Mouse (Mus musculus) left cerebral cortex, adult 11 months (tissue): ENCODE results near the gene Atp6v0a1.
"Not testable (repeated sequence)": the region's sequence is repeated elsewhere in the genome, so short reads cannot be mapped to it uniquely, and the experiment has no call there.

Source experiments
- DNase-seq: peaks from one replicate; pipeline ENCODE4 v3.0.0; 2022; ENCODE audit warnings: low spot score

Gene Atp6v0a1

DNA sequence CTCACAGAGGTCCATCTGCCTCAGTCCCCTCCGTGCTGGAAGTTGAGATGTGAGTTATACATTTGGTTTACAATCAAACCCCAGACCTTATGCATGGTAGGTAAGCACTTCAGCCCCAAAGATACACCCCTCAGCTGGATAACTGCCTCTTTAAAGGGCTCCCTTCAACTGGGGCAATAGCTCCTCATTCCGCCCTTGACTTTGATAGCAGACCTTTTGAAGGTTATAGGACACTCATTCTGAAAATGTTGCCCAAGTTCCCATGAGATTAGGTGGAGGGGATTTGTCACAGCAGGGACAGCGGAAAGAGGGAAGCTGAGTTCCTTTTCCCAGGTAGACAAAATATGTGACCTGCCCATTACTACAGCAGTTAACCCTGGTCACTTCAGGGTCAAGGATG lies 28.0 kb upstream of the Atp6v0a1 start:
- no peak for DNase-seq

DNA sequence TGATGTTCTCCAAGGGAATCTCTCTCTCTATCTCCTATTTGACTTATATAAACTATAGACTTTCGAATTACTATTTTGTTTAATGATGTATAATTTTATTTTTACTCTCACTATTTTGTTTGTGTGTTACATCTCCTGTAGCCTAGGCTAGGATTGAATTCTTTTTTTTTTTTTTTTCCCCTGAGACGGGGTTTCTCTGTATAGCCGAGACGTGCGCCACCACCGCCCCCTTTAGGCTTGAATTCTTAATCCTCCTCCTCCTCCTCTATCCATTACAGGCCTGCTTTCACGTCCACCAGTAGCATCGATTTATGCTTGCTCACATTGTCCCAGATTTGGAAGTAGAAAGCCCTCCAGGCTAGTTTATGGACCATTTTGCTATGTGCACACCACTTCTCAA lies 27.2 kb upstream of the Atp6v0a1 start:
- DNase-seq = no peak

DNA sequence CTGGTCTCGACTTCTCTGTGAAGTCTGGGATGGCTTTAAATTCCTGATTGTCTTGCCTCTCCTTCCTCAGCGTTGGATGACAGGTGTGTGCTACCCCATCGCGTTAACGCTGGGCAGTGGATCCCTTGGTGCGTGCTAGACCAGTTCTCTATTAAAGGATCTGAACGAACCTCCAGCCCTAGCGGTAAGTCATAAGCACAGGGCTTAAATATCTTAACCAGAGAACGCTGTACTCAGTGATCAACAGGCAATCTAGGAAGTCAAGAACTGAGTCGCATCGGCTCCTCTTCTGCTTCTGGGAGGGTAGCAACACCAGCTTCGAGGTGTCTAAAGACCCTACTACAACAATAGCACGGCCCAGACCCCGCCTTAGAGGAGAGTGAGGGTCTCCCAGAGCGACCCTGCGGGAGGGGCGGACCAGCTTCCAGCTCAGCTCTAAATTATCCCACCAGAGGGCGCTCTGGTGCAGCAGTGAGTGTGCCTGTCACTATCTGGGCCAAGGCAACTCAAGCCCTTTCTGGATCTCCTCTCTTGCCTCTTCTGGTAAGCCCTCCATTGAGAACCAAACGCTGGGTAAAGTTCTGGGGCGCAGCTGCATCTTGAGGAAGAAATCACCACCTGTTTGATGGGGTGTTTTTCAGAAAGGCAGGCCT lies 26.0 kb upstream of the Atp6v0a1 start:
- no peak for DNase-seq

DNA sequence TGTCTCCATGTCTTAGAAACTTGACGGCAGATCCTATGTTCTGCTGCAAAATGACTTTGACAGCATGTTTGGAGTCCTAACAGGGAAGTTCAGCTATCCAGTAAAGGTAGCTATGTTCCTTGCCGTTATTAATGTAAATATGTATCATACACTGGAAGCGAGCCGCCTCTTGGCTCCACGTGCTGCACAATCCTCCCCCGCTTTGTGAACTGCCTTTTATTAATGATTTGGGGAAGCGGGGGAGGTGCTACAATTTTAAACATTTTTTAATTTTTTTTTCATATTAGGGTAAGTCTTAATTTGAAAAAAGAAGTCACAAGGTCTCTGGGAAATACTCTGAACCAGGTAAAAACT lies 25.5 kb upstream of the Atp6v0a1 start:
- DNase-seq = no peak

DNA sequence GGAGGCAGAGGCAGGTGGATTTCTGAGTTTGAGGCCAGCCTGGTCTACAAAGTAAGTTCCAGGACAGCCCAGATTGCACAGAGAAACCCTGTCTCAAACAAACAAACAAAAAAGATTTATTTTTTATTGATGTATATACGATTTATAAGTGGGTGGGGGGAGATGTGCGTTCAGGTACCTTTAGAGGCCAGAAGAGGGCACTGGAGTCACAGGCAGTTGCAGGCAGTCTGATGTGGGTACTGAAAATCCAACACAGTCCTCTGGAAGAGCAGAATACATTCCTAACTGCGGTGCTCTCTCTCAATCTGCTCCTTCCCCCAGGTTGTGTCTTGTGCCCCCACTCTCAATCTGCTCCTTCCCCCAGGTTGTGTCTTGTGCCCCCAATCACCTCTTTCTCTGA lies 23.6 kb upstream of the Atp6v0a1 start:
- DNase-seq = no peak

DNA sequence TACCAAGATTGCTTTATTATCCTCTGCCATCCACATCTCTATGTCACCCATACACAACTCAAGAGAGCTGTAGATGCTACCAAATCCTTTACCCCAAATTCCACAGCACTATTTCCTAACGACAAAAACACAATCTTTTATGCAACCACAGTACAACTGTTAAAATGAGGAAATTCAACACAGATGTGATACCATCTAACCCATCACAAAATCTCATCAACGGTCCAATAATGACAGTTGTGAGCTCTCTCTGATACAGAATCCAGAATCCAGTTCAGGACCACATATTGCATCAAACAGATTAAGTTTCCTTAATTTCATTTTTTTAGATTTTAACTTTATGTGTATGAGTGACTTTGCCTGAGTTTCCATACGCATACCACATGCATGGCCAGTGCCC lies 20.6 kb upstream of the Atp6v0a1 start:
- no peak for DNase-seq

DNA sequence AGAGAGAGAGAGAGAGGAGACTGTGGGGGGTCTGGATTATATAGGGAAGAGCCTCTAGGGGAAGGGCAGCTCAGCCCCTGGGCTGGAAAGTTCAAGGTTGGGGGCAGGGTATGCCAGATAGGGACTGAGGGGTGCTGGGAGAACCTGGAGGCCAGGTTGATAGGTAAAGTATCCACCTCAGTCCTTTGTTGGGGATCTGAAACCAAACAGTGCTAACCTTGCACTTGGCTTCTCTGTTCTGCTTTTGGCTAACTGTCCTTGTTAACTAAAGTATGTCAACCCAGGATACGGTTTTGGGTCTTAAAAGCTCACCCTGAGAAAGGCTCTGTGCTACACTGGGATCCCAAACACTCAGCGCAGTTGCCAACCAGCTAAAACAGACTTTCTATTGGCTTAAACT lies 19.6 kb upstream of the Atp6v0a1 start:
- no peak for DNase-seq

DNA sequence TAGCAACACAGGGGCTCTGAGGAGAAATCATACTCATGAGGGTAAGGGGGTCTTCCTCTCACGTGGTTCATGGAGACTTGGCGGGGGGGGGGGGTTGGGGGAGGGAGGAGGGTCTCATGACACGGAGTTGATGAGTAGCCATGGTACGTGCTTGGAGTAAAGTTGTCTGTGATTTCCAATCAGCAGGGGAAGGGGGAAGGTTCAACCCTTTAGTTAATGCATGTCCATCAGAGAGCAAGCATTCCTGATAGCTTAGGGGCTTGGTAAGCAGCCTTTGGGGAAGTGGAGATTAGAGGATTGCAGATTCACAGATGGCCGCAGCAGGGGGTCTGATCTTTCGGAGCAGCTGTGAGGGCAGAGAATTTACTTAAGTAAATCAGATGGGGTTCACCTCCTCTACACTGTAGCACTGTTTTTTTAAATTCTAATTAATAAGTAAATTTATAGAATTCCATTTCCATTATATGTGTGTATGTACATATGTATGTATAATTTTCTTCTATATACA lies 18.2 kb upstream of the Atp6v0a1 start:
- no peak for DNase-seq

DNA sequence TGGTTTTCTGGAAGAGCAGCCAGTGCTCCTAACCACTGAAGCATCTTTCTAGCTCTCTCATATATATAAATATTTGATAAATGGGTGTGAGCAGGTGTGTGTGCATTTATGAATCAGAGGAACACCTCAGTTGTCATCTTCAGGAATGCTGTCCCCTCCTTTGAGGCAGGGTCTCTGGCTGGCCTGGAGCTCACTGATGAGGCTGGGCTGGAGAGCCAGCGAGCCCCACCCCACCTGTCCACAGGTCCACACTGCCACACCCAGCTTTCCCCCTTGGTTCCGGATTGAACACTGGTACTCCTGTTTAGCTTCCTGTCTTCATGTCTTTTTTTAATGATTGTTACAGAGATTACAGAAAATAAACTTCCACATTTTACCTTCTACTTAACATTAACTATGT lies 15.8 kb upstream of the Atp6v0a1 start:
- no peak for DNase-seq

DNA sequence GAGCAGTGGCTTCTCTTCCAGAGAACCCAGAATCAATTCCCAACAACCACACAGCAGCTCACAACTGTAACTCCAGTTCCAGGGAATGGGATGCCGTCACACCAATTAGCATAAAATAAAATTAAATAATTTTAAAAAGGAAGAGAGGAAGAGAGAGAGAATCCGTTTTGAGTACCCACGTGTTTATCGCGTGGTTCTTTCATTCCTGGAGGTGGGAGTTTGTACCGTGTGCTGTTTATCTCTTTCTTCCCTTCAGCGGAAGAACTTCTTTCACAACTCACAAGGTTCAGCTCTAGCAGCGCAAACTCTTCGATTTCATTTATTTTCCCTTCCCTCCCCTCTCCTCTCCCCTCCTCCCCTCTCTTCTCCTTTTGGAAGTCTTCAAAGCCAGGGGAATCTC lies 15.0 kb upstream of the Atp6v0a1 start:
- DNase-seq = no peak

DNA sequence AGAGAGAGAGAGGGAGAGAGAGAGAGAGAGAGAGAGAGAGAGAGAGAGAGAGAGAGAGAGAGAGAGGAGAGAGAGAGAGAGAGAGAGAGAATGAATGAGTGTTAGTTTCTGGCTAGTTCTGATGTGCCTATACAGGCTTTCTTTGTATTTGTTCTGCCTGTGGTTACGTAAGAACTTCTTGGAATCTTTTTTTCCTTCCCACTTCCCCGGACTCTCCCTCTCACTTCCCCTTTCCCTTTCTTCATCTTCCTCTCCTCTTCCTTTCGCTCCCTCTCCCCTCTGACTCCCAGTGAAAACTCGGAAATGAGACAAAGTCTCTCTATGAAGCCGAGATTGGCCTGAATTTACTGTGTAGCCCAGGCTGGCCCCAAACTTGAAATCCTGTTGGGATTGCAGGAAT lies 14.6 kb upstream of the Atp6v0a1 start:
- no peak for DNase-seq

DNA sequence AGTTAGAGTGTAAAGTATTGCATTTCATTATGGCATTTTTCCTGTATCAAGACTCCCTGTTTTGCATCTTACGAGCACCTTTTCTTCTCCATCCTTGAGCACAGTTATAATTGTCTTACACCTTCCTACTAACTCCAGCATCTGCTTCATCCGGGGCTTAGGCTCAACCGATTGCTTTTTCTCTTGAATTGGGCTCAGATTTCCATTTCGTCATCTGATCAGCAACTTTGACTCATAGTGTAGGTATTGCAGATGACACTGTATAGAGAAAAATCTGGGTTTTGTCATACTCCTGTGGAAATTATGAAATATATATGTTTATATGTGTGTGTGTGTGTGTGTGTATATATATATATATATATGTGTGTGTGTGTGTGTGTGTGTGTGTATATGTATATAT lies 12.8 kb upstream of the Atp6v0a1 start:
- DNase-seq = no peak

DNA sequence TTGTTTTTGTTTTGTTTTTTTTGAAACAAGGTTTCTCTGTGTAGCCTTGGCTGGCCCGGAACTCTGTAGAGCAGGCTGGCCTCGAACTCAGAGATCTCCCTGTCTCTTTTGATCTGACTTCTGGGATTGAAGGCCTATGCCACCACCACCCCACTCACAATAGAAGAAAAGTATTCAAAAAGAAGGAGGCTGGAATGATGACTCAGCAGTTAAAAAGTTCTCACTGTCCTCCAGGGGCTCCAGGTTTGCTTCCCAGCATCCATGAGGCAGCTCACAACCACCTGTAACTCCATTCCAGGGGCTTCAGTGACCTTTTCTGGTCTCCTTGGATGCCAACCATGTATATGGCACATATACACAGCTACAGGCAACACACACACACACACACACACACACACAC lies 10.4 kb upstream of the Atp6v0a1 start:
- DNase-seq = no peak

DNA sequence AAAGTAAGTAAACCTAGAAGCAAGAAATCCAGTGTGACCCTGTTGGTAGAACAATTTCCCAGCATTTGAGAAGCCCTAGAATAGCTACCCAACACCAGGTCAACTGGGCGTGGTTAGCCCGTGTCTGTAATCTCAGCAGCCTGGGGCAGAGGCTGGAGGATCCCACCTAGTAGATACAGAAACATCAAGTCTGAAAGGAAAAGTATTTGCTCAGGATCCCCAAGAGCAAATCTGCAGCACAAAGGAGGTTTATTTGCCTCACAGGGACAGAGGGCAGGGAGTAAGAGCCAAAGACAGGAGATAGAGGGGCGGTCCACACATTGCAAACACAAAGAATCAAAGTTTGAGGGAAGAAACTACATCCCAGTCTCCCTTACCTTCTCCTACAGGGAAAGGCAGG lies 10.0 kb upstream of the Atp6v0a1 start:
- no peak for DNase-seq

DNA sequence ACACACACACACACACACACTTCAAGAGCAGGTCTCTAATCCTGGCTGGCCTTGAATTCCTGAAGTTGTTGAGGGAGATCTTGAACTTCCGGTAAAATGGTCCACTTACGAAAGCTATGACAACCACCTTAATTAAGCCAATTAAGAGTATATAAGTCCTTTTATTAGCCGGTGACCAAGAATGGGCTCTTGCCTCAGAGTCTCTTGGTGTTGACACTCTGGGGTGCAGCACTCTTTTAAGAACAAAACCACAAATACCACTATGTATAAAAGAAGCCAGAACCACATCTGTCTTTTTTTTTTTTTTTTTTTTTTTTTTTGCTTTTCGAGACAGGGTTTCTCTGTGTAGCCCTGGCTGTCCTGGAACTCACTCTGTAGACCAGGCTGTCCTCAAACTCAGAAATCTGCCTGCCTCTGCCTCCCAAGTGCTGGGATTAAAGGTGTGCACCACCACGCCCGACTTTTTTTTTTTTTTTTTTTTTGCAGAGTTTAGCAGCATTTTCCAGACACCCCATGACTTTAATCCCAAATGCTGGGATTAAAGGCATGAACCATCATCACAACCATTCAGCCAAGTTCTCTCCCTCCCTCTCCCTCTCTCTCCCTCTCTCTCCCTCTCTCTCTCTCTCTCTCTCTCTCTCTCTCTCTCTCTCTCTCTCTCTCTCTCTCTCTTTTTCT lies 7.2 kb upstream of the Atp6v0a1 start:
- DNase-seq = not testable (repeated sequence)

DNA sequence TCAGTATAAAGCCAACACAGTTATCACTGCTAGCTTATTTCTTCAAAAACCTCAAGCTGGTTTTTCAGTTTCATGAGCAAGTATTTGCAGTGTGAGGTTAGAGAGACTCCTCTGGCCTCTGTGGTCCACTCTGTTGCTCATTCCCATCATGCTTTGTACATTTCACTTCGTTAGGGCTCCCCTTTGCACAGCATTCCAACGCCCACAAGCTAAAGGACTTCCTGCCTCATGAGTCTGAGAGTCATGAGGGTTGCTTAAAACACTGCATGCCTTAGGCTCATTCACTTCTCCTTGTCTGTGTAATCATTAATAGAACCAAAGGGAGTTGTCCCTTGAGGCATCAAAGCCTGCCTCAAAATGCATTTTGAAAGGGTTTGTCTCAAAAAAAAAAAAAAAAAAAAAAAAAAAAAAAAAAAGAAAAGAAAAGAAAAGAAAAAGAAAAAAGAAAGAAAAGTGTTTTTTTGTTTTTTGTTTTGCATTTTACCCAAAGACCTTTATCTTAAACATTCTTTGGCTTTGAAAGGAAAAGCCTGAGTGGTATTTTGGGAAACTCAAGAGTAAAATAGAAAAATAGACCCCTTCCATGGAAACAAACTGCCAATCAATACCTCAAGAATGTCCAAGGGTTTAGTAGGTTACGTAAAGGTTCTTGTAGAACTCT lies 6.1 kb upstream of the Atp6v0a1 start:
- DNase-seq = no peak

DNA sequence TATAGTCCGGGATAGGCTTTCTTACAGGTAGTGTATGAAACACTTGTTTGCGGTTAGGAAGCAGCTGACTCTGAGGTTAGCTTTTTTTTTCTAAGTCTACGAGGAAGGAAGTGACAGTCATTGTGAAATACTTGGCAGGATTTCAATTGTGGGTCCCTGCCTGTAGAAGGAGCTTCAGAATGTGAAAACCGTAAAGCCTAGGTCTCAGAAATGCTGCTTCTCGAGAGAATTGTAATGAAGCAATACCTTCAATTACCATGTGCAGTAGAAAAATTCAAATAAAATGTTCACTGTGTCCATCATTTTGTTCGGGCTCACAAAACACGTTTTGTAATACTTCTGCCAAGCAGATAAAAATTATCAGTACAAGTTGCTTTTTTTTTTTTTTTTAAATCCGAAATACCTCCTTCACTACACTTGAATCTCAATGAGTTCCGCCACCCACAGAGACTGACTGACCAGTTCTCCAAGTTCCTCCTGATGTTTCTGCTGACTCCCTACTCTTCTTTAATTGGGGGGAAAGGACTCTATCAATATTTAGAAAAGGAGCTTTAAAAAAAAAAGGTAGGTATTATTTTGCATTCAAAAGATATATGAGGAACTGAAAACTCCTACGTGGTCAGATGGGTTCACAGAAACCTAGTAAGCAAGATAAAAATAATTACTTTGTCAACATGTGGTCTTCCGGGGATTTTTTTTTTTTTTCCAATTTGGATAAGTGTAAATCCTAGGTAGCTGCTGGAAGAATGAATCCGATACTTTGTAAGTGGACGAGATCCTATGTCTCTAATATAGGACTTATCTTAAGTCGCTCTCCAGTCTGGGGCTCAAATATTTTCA lies 826 bp upstream of the Atp6v0a1 start:
- DNase-seq = no peak

DNA sequence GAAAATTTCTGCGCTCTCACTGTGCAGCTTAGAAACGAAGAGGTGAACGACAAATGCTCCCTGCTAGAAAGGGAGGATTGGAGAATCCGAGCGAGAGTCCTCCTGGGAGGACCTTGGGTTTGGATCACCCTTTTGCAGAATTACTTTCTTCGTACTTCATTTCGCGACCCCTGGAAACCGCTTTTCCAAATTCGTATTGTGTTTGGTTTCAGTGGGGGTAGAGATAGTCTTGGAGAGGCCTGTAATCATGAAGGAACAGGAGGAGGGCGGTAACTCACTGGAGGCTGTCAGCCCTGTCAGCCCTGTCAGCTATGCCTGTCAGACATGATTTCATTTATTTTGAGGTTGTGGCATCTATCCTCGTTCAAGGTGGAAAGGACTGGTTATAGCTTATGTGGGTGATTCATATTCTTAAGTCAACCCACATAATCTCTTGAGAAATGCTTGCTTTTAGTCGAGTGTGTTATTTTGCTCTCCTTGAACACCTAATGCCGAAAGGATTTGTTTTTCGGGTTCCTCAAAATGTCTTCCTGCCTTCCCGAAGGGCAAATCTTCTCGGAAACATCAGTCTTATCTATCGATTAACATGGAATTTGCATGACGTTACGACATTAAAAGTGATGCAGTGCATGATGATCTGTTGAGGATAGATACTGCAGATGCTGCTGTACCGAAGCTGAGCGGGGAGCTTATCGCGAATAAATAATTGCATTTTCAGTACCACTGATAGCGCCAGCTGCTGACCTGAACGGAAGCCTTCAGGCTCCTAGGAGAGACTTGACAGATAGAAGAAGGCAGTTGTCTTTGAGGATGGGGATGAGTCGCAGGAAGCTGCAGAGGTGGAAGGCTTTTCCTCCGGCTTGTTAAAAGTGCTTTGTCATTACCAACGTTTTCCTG lies 884 bp downstream of the Atp6v0a1 start:
- DNase-seq = no peak

DNA sequence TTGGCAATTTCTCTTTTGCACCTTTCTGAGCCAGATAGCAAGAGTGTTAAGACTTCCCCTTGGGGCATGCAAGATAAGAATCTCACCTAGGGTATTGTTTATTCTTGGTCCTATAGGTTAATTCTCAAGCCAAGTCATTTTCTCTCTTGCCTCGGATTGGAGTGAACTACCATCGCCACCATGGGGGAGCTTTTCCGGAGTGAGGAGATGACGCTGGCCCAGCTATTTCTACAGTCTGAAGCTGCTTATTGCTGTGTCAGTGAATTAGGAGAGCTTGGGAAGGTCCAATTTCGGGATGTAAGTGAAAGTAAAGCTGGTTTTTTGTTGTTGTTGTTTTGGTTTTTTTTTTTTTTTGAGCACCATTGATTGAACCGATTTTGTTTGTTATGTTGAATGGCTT lies 2.4 kb downstream of the Atp6v0a1 start:
- DNase-seq = no peak

DNA sequence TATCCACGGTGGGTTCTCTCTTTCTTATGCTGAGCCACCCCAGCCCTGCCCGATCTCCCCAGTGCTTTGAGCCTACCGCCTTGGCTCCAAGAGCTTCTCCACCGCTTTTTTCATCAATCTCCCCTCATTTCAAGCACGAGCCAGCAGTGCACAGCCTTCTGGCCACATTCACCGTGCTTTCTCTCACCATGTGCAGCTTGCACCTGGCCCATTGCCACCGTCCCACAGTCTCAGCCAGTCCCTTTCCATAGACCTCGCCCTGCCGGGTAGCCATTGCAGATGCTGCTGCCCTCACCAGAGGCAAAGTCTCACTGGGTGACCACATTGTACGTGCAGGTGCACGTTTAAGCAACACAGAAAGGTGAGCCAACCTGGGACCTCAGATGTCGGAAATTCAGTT lies 14.1 kb downstream of the Atp6v0a1 start:
- DNase-seq = no peak

DNA sequence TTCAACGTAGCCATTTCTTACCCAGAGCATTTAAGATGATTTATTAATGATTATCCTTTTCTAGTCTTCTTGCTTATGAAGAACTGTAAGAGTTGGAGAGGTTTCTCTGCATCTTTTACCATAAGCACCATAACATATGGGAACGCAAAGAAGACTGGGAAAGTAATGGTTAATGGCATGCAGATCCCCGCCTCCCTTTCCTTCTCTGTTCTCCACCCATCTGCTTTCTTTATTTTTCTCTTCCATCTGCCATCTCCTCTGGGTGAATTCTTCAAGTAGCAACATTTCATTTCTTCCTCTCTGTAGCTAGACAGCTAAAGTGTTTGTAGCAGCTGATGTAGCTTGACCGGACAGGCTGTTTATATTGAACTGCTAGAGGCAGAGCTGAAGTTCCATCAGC lies 14.7 kb downstream of the Atp6v0a1 start:
- no peak for DNase-seq

DNA sequence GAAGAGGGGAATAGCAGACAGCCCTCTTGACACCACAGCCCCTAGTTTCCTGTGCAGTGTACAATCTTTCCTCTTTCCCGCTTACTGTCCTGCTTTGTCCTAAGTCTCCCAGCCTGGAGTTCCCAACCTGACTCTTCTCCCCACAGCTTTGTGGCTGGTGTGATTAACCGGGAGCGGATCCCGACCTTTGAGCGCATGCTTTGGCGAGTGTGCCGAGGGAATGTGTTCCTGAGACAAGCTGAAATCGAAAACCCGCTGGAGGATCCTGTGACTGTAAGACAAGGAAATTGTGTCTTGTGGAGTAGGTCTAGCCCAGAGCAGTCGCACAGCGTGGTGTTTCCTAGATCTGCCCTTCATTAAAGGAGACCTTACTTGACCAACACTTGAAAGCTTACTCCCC lies 17.9 kb downstream of the Atp6v0a1 start:
- no peak for DNase-seq
